Mouse (Mus musculus) splenic B cell, adult 2 months (primary cell): ENCODE measurements around the gene Krt17.
A peak's percentile ranks its signal among the peaks of the same experiment; 100 is the strongest.
"Not testable (repeated sequence)": the region's sequence is repeated elsewhere in the genome, so short reads cannot be mapped to it uniquely, and the experiment has no call there.

Experiments
- DNase-seq: peaks from one replicate; pipeline ENCODE4 v3.0.0-alpha.2; 2011; ENCODE audit warnings: low read depth, low spot score
- H3K27me3 ChIP-seq: 2 replicates; pipeline ENCODE4 v1.6.1; 2012; ENCODE audit warnings: mild to moderate bottlenecking, low read length, moderate library complexity, mixed read lengths; ENCODE audit not compliant: control insufficient read depth, poor library complexity, insufficient read depth, severe bottlenecking
- H3K36me3 ChIP-seq: 2 replicates; pipeline ENCODE4 v1.6.1; 2012; ENCODE audit warnings: mild to moderate bottlenecking, low read length, moderate library complexity, mixed read lengths; ENCODE audit not compliant: control insufficient read depth, poor library complexity, insufficient read depth, severe bottlenecking

Gene Krt17

DNA sequence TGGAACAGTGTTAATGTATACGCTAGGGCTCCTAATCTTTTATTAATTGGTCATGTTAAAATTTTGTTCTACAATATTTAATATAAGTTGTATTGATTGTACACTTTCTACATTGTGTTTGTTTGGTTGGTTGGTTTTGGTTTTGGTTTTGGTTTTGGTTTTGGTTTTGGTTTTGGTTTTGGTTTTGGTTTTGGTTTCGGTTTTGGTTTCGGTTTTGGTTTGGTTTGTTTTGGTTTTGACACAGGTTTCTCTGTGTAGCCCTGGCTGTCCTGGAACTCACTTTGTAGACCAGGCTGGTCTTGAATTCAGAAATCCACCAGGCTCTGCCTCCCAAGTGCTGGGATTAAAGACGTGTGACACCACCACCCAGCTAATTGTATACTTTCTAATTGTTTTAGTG is 20.6 kb downstream of the Krt17 start:
- H3K27me3 ChIP-seq, H3K36me3 ChIP-seq: not testable (repeated sequence)
- DNase-seq: peak; percentile 42

DNA sequence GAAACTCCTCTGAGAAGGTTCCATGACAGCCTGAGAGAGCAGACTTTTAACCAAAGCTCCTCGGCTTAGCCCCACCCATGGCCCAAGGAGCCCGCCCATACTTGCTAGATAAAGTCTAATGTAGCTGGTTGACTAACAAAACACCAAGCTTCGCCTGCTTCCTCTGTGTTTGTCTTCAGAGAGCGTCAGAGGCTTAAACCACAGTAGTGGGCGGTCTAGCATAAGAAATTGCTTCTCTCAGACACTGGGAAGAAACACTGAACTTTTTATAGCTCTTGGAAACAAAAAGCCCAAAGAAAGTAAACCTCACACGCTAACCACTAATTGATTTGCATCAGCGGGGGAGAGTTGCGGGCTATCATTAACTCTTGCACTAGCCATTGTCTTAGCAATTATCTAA is 39.1 kb downstream of the Krt17 start:
- H3K36me3 ChIP-seq: no peaks in the 10 kb centered on the region
- H3K27me3 ChIP-seq: no peaks in the 10 kb centered on the region
- DNase-seq: no peak

GRCm38 (mm10) chr11:100219304-100219703 is 41.5 kb downstream of the Krt17 start:
- Histone ChIP-seq H3K36me3 (no peaks in the 10 kb centered on the region), H3K27me3 (no peaks in the 10 kb centered on the region)
- no peak for DNase-seq

DNA sequence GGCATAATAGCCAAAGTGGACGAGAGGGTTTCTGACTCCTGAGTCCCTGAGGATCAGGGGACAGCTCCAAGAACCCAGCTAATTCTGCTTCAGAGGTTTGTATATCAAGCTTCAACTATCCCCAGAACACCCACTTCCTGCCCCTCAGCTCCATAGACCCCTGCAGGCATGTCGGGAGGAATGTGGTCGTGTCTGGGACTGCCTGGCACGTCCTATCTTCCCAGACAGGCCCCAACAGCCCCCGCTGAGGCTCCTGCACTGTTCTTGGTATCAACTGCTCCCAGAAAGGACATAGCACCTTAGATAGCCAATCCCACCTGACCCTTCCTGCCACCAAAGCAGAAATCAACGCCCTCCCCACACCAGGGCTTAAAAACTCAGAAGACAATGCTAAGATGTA is 52.3 kb downstream of the Krt17 start:
- H3K36me3 ChIP-seq: no peaks in the 10 kb centered on the region
- H3K27me3 ChIP-seq: no peaks in the 10 kb centered on the region
- DNase-seq: no peak

DNA sequence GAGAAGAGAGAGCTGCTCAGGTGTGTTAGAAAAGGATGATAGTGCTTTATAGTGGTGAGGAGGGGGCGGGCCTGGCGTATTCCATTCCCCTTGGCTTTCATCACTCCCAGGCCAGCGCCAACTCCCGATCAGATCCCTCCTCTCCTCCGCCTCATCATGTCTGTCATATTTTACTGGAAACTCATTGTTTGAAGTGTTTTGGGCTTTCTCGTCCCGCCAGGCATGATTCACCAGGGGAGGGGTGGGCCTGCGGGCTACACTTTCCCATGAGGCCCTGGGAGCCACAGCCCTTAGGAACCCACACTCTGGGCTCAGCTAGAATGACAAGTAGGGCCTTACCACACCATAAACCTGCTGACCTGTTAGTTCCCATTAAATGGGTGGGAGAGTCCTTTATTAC is 53.3 kb downstream of the Krt17 start, which contains the start of gene Krt14:
Gene Krt14 (minus strand): TSS at position 51 of the 400 bp plus-strand sequence.
- Histone ChIP-seq H3K27me3 (no peaks in the 10 kb centered on the region), H3K36me3 (no peaks in the 10 kb centered on the region)
- no peak for DNase-seq
